Mouse (Mus musculus): Measurements from ENCODE around the gene Rbfox3. TPM values are rescaled to one million over a fixed set of nuclear protein-coding genes. Genes with fewer than 3 reads are reported as not detected.

Gene Rbfox3
- polyA plus RNA-seq, 1 experiment from 2014 or later = 51.1 TPM

Small RNA genes lying within 50 kb of the gene (microRNA-seq; reads per million reads assigned to microRNA genes)
- gene Gm25040 = not detected

Other genes starting within 250 kb of the Rbfox3 start
- gene Enpp7, start 76.6 kb upstream of the Rbfox3 start, polyA plus RNA-seq (2015; fragmentation: Nextera tagmentation; extraction: Ambion mirVana) = not detected in 2 replicates
- 30.4 and 31.8 TPM in 2 replicates for gene Cbx2, start 111.4 kb upstream of the Rbfox3 start, polyA plus RNA-seq (2015; fragmentation: Nextera tagmentation; extraction: Ambion mirVana)
- 13.8 and 14.1 TPM in 2 replicates for gene Cbx8, start 129.4 kb upstream of the Rbfox3 start, polyA plus RNA-seq (2015; fragmentation: Nextera tagmentation; extraction: Ambion mirVana)
- 15.5 and 16.5 TPM in 2 replicates for gene Cbx4, start 174.6 kb upstream of the Rbfox3 start, polyA plus RNA-seq (2015; fragmentation: Nextera tagmentation; extraction: Ambion mirVana)